32 mouse cellular contexts compared by ENCODE assay signal in genomic region chr7:118954968-118955367, GRCm38 (mm10). TPM values are rescaled to one million over a fixed set of nuclear protein-coding genes. Genes with fewer than 3 reads are reported as not detected.
"Had no signal": no experiment of that assay in that cellular context is flagged by ENCODE, and none has a peak within 500 bp of the region (broad histone marks: within the 10 kb centered on the region; RNA-seq: fewer than 3 reads in every experiment).

No protein-coding gene starts in this region.

- DNase-seq: left cerebral cortex, postnatal 4 days; liver; liver, embryonic 13.5 days; liver, postnatal 0 days; lung, adult 18-20 months; lung, adult 2 months; lung, embryonic 14.5 days; lung, postnatal 10 days; lung, postnatal 14 days; lung, postnatal 36 days; lung, postnatal 4 days; midbrain, embryonic 14.5 days had no signal

- H3K36me3 ChIP-seq: limb, embryonic 10.5 days; limb, embryonic 12.5 days; limb, embryonic 13.5 days; limb, embryonic 15.5 days; liver, embryonic 12.5 days; liver, embryonic 13.5 days; liver, embryonic 15.5 days; lung, embryonic 15.5 days; midbrain, embryonic 10.5 days; midbrain, embryonic 12.5 days; midbrain, embryonic 13.5 days; midbrain, embryonic 15.5 days; neural tube, embryonic 12.5 days had no signal

- H3K4me3 ChIP-seq: limb, embryonic 10.5 days; limb, embryonic 12.5 days; limb, embryonic 13.5 days; limb, embryonic 15.5 days; liver, embryonic 12.5 days; liver, embryonic 13.5 days; liver, embryonic 15.5 days; lung, embryonic 15.5 days; megakaryocyte, embryonic 14.5 days; midbrain, embryonic 10.5 days; midbrain, embryonic 12.5 days; midbrain, embryonic 13.5 days; midbrain, embryonic 15.5 days; neural tube, embryonic 12.5 days had no signal

- H3K9me3 ChIP-seq: limb, embryonic 10.5 days; limb, embryonic 12.5 days; limb, embryonic 13.5 days; limb, embryonic 15.5 days; liver, embryonic 12.5 days; liver, embryonic 13.5 days; liver, embryonic 15.5 days; lung, embryonic 15.5 days; megakaryocyte, embryonic 14.5 days; midbrain, embryonic 10.5 days; midbrain, embryonic 12.5 days; midbrain, embryonic 13.5 days; midbrain, embryonic 15.5 days; neural tube, embryonic 12.5 days had no signal

- ATAC-seq: liver, embryonic 12.5 days; liver, postnatal 0 days; lung, postnatal 0 days; midbrain, embryonic 13.5 days; midbrain, embryonic 15.5 days; midbrain, embryonic 16.5 days had no signal

- H3K4me2 ChIP-seq: limb, embryonic 12.5 days; limb, embryonic 13.5 days; limb, embryonic 15.5 days; liver, embryonic 11.5 days; liver, embryonic 12.5 days; liver, embryonic 13.5 days; liver, embryonic 15.5 days; lung, embryonic 14.5 days; lung, embryonic 15.5 days; midbrain, embryonic 11.5 days; midbrain, embryonic 12.5 days; midbrain, embryonic 13.5 days; midbrain, embryonic 15.5 days; neural tube, embryonic 12.5 days had no signal

- H3K9ac ChIP-seq: limb, embryonic 12.5 days; limb, embryonic 13.5 days; limb, embryonic 15.5 days; liver, embryonic 12.5 days; liver, embryonic 13.5 days; liver, embryonic 14.5 days; liver, embryonic 15.5 days; liver, postnatal 0 days; lung, embryonic 14.5 days; lung, embryonic 15.5 days; midbrain, embryonic 12.5 days; midbrain, embryonic 13.5 days; midbrain, embryonic 15.5 days; neural tube, embryonic 12.5 days had no signal

- H3K27me3 ChIP-seq: limb, embryonic 12.5 days; limb, embryonic 13.5 days; limb, embryonic 15.5 days; liver, embryonic 12.5 days; liver, embryonic 13.5 days; liver, embryonic 15.5 days; lung, embryonic 15.5 days; midbrain, embryonic 12.5 days; midbrain, embryonic 13.5 days; midbrain, embryonic 15.5 days; neural tube, embryonic 12.5 days had no signal

- H3K4me1 ChIP-seq: limb, embryonic 10.5 days; limb, embryonic 12.5 days; limb, embryonic 15.5 days; liver, embryonic 12.5 days; liver, embryonic 13.5 days; liver, embryonic 15.5 days; lung, embryonic 15.5 days; megakaryocyte, embryonic 14.5 days; midbrain, embryonic 10.5 days; midbrain, embryonic 12.5 days; midbrain, embryonic 13.5 days; midbrain, embryonic 15.5 days; neural tube, embryonic 12.5 days had no signal

- H3K27ac ChIP-seq: limb, embryonic 10.5 days; limb, embryonic 12.5 days; limb, embryonic 13.5 days; limb, embryonic 15.5 days; liver, embryonic 12.5 days; liver, embryonic 13.5 days; liver, embryonic 14.5 days; liver, embryonic 15.5 days; lung, embryonic 15.5 days; macrophage; midbrain, embryonic 10.5 days; midbrain, embryonic 12.5 days; midbrain, embryonic 13.5 days; midbrain, embryonic 15.5 days; neural tube, embryonic 12.5 days had no signal

RNA-seq across cellular contexts. Expression of gene Gprc5b, which starts 40.0 kb away (rescaled TPM):
- total RNA-seq: monocyte, adult 5-6 weeks had no signal
